Mouse (Mus musculus): ENCODE data around the gene Myo7a. TPM values are rescaled to one million over a fixed set of nuclear protein-coding genes. Genes with fewer than 3 reads are reported as not detected.

Myo7a gene
- total and polyA plus RNA-seq, 2 experiments from 2014 or later = 11.9 to 50.8 TPM

DNA sequence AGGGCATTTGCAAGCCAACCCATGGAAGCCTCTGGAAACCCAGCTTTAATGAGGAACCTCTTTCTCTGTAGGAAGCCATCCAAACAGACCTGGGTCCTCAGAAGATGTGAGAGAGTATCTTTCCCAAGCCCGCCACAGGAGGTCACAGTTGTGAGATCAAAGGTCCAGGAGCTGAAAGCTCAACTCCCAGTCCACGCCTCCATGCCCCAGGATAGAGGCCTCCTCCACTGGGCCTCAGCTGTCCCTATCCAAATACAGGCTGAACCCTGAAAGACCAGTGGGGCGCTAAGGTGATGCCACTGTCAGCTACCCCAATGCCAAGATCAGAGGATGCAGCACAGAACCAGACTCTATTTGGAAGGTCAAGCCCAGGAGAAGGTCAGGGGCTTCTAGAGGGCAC lies 23.3 kb upstream of the Myo7a start:
- WGBS = 78% methylated on average over 3 of the region's 3 CpGs

DNA sequence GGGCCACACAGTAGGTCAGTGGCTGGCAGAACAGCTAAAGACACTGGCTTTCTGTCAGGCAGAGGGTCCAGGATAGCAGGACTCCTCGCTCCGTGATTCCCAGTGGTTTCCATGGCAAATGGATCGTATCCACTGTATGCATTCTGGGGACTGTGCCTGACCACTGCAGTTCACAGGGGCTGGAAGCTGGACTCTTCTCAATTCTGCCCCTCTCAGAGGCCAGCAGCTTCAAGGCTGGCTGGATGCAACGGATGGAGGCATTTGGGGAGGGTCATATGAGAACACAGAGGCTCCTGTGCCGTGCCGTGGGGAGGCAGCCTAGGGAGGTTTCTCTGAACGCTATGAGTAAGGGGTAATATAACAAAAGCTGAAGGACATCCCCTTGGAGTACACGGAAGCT lies 22.9 kb upstream of the Myo7a start:
- peak; percentile 63 for ATAC-seq
- Histone ChIP-seq H3K27ac (peak overlapping the region; percentile 0; the same call in 1 of the 2 replicates), H3K4me1 (ENCODE audit: insufficient read depth, low read length) (peaks cover 14% of the 10 kb centered on the region), H3K27me3 (ENCODE audit: insufficient read depth, low read length) (no peaks in the 10 kb centered on the region), H3K4me3 (ENCODE audit: low read length) (no peak overlapping the region), H3K36me3 (ENCODE audit: insufficient read depth, low read length) (no peaks in the 10 kb centered on the region), H3K9me3 (ENCODE audit: low read length) (no peaks in the 10 kb centered on the region), H3K4me2 (ENCODE audit: low read depth, low read length) (no peak overlapping the region), H3K9ac (replicated peaks; ENCODE audit: low read length) (no peak overlapping the region)
- no peak for TF ChIP-seq CTCF (IDR thresholded peaks at IDR 0.05; ENCODE audit: low read depth)
- DNase-seq (ENCODE audit: low spot score) = peak; percentile 55
- 28% methylated on average over 8 of the region's 8 CpGs for WGBS

More for the DNA sequence above, 23.3 kb upstream of the Myo7a start:
- no peaks in the 10 kb centered on the region for H3K36me3 ChIP-seq (ENCODE audit: insufficient read depth, low read length)
- DNase-seq (ENCODE audit: low spot score) = no peak
- H3K4me2 ChIP-seq (ENCODE audit: low read depth, low read length) = no peak overlapping the region
- H3K27ac ChIP-seq = peak overlapping the region; percentile 0; the same call in 1 of the 2 replicates
- H3K27me3 ChIP-seq (ENCODE audit: insufficient read depth, low read length) = no peaks in the 10 kb centered on the region
- TF ChIP-seq CTCF (IDR thresholded peaks at IDR 0.05; ENCODE audit: low read depth) = no peak
- H3K9me3 ChIP-seq (ENCODE audit: low read length) = no peaks in the 10 kb centered on the region
- H3K9ac ChIP-seq (replicated peaks; ENCODE audit: low read length) = no peak overlapping the region
- peaks cover 11% of the 10 kb centered on the region for H3K4me1 ChIP-seq (ENCODE audit: insufficient read depth, low read length)
- no peak overlapping the region for H3K4me3 ChIP-seq (ENCODE audit: low read length)
- ATAC-seq = no peak

DNA sequence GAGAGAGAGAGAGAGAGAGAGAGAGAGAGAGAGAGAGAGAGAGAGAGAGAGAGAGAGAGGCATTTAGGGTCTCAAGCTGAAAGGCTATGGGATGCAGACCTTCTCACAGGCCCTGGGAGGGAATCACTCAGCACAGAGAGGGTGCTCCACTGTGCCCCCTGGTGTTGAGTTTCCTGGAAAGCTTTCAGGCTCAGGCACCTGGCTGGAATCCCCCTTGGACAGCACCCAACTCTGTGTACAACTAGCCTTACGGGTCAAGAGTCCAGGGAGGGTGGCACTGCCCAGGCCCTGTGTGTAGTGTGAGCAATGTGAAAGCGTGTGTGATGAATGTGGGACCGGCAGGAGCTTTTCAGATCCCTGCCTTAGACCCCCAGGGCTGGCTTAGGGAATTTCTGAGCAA lies 21.9 kb upstream of the Myo7a start:
- Histone ChIP-seq H3K9me3 (ENCODE audit: low read length) (no peaks in the 10 kb centered on the region), H3K4me1 (ENCODE audit: insufficient read depth, low read length) (peaks cover 14% of the 10 kb centered on the region), H3K27ac (peak overlapping the region; percentile 17; the same call in 1 of the 2 replicates), H3K27me3 (ENCODE audit: insufficient read depth, low read length) (no peaks in the 10 kb centered on the region), H3K4me3 (ENCODE audit: low read length) (no peak overlapping the region), H3K9ac (replicated peaks; ENCODE audit: low read length) (no peak overlapping the region), H3K4me2 (ENCODE audit: low read depth, low read length) (no peak overlapping the region), H3K36me3 (ENCODE audit: insufficient read depth, low read length) (no peaks in the 10 kb centered on the region)
- peak; percentile 60 for DNase-seq (ENCODE audit: low spot score)
- ATAC-seq = no peak
- peak; percentile 58 for TF ChIP-seq CTCF (IDR thresholded peaks at IDR 0.05; ENCODE audit: low read depth)
- 44% methylated on average over 3 of the region's 3 CpGs for WGBS

DNA sequence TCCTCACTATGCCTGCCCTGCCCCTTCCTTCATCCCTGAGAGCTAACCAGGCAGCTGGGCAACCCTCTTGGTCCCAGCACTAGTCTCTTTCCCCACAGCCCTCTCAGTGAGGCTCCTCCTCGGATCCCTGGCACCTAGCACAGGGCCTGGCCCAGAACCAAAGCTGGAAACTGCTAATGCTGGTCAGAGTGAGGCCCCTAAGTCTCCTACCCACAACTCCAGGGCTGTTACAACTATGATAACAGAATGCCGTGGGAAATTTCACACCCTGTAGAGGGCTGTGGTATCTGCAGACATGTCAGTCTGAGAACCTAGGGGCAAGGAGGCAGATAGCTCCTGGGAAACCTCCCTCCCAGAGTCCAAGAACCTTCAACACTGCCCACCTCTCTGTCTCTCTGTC lies 21.3 kb upstream of the Myo7a start:
- Histone ChIP-seq H3K4me2 (ENCODE audit: low read depth, low read length) (no peak overlapping the region), H3K9me3 (ENCODE audit: low read length) (no peaks in the 10 kb centered on the region), H3K27me3 (ENCODE audit: insufficient read depth, low read length) (no peaks in the 10 kb centered on the region), H3K9ac (replicated peaks; ENCODE audit: low read length) (no peak overlapping the region), H3K27ac (peak overlapping the region; percentile 15; the same call in 1 of the 2 replicates), H3K36me3 (ENCODE audit: insufficient read depth, low read length) (no peaks in the 10 kb centered on the region), H3K4me3 (ENCODE audit: low read length) (no peak overlapping the region), H3K4me1 (ENCODE audit: insufficient read depth, low read length) (peaks cover 11% of the 10 kb centered on the region)
- 35% methylated on average over 2 of the region's 2 CpGs for WGBS
- TF ChIP-seq CTCF (IDR thresholded peaks at IDR 0.05; ENCODE audit: low read depth) = no peak
- DNase-seq (ENCODE audit: low spot score) (peak; percentile 58), ATAC-seq (no peak)

DNA sequence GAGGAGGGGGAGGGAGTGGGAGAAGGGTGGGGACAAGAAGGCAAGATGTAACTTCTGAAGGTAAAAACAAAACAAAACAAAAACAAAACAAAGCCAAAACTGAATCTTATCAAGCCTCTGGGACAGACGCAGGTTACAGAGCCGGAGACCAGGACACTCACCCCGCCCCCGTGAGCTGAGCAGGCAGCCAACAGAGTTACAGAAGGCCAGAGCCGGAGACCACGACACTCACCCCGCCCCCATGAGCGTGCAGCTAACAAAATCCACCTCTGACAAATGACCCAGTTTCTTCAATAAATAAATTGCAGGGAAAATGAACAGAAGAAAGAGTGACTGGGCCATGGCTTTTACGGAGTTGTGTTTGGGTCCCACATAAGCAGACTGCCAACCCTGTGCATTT lies 19.9 kb upstream of the Myo7a start:
- Histone ChIP-seq H3K9ac (replicated peaks; ENCODE audit: low read length) (no peak overlapping the region), H3K4me3 (ENCODE audit: low read length) (no peak overlapping the region), H3K27me3 (ENCODE audit: insufficient read depth, low read length) (no peaks in the 10 kb centered on the region), H3K4me2 (ENCODE audit: low read depth, low read length) (no peak overlapping the region), H3K4me1 (ENCODE audit: insufficient read depth, low read length) (peaks cover 9% of the 10 kb centered on the region), H3K27ac (no peak overlapping the region), H3K36me3 (ENCODE audit: insufficient read depth, low read length) (peaks cover 6% of the 10 kb centered on the region; the same call in 1 of the 2 replicates), H3K9me3 (ENCODE audit: low read length) (no peaks in the 10 kb centered on the region)
- WGBS = 17% methylated on average over 9 of the region's 9 CpGs
- no peak for ATAC-seq
- no peak for DNase-seq (ENCODE audit: low spot score)
- no peak for TF ChIP-seq CTCF (IDR thresholded peaks at IDR 0.05; ENCODE audit: low read depth)

DNA sequence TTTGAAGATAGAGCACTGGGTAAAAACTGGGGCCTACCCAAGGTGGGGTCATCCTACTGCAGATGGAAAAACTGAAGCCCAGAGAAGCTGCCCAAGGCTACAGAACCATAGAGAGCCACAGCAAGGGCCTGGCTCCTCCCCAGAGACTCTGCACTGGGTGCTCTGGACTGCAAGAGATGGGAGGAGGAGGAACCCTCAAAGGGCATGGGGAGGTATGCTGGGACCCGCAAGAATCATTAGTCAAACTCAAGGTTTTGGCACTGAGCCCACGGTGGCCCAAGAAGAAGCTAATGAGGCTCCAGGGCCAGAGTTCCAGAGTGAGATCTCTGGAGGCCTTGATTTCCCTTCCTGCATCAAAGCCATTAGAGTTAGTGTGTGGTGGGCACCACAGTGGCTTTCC lies 18.7 kb upstream of the Myo7a start:
- 36% methylated on average over 2 of the region's 2 CpGs for WGBS
- TF ChIP-seq CTCF (IDR thresholded peaks at IDR 0.05; ENCODE audit: low read depth) = no peak

DNA sequence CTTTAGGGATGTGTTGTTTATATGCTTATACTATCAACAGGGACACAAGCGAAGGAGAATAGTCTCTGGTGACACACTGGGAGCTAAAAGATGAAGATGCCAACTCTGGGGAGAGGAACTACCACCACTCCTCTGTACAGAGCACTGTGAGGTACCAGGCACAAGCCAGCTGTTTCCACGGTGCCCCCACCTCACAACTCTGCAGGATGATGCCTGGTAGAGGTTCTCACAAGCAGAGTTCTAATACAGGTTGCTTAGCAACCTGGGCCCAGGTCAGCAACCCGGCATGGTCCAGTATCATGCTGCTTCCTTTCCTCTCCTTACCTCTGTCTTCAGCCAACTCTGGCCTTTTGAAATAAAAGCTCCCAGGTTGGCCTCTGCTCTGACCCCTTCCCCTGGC lies 18.3 kb upstream of the Myo7a start:
- H3K4me2 ChIP-seq (ENCODE audit: low read depth, low read length) = no peak overlapping the region
- TF ChIP-seq CTCF (IDR thresholded peaks at IDR 0.05; ENCODE audit: low read depth) = no peak
- H3K9me3 ChIP-seq (ENCODE audit: low read length) = no peaks in the 10 kb centered on the region
- 29% methylated on average over 3 of the region's 3 CpGs for WGBS
- DNase-seq (ENCODE audit: low spot score) = no peak
- no peak overlapping the region for H3K4me3 ChIP-seq (ENCODE audit: low read length)
- H3K4me1 ChIP-seq (ENCODE audit: insufficient read depth, low read length) = peaks cover 9% of the 10 kb centered on the region
- peak; percentile 16; the same call in 1 of the 2 replicates for ATAC-seq
- no peak overlapping the region for H3K9ac ChIP-seq (replicated peaks; ENCODE audit: low read length)
- H3K36me3 ChIP-seq (ENCODE audit: insufficient read depth, low read length) = peaks cover 6% of the 10 kb centered on the region; the same call in 1 of the 2 replicates
- no peak overlapping the region for H3K27ac ChIP-seq
- no peaks in the 10 kb centered on the region for H3K27me3 ChIP-seq (ENCODE audit: insufficient read depth, low read length)

More for the DNA sequence above, 18.7 kb upstream of the Myo7a start:
- Histone ChIP-seq H3K36me3 (ENCODE audit: insufficient read depth, low read length) (peaks cover 6% of the 10 kb centered on the region; the same call in 1 of the 2 replicates), H3K9me3 (ENCODE audit: low read length) (no peaks in the 10 kb centered on the region), H3K4me1 (ENCODE audit: insufficient read depth, low read length) (peaks cover 9% of the 10 kb centered on the region), H3K4me2 (ENCODE audit: low read depth, low read length) (no peak overlapping the region), H3K4me3 (ENCODE audit: low read length) (no peak overlapping the region), H3K27me3 (ENCODE audit: insufficient read depth, low read length) (no peaks in the 10 kb centered on the region), H3K27ac (no peak overlapping the region), H3K9ac (replicated peaks; ENCODE audit: low read length) (no peak overlapping the region)
- DNase-seq (ENCODE audit: low spot score) (no peak), ATAC-seq (no peak)
